Mouse (Mus musculus) neutrophil, adult 5-6 weeks (primary cell): ENCODE data around the gene Tenm4. TPM values are rescaled to one million over a fixed set of nuclear protein-coding genes. Genes with fewer than 3 reads are reported as not detected.

Experiments
- ATAC-seq: fragments of 151-379, 151-347 bp; 2 replicates; pipeline ENCODE4 v1.8.0; 2017; ENCODE audit warnings: mild to moderate bottlenecking, moderate TSS enrichment; ENCODE audit not compliant: insufficient number of reproducible peaks, poor library complexity, low FRiP score, severe bottlenecking; ENCODE audit errors: extremely low read depth
- total RNA-seq: library from RNA; stranded (forward); fragments of 200-1000 nt; gene quantifications from 2 replicates; pipeline ENCODE4 v1.2.3, GENCODE M21; 2017

Gene Tenm4
- total RNA-seq, 1 experiment from 2014 or later, result 0.58 TPM

DNA sequence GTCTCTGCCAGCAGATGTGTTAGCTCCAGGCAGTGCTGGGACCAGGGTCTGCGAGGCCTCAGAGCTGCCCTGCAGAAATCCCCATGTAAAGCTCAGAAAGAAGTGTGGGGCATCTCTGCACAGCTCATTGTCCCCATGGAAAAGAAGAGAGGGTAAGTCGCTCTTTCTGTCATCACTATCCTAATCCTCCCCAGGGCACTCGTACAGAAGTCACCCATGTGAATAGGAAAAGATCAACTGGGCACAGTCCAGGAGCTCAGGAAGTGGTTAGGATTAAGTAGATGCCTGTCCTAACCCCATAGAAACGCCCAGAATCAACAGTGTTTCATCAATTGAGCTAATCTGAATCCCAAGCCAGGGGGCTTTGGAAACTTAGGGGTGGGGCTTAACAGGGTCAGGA is 476.6 kb downstream of the Tenm4 start:
- ATAC-seq, result no peak

DNA sequence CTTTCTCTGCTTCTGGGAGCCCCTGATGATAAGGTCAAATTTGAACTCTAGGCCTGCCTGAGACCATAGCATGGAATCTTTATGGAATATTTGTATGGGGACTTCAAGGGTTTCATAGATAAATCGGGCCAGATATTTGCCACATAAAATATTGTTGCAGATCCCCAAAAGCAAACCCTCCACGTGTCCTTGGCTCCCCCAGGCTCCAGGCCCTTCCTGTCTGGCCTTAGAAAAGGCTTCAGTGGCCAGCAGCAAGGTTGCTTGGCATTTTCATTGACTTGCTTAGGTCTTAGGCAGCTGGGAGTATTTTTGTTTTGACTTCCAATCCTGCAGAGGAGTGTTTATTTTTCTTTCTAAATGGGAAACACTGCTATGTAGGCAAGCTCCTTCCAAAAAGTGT is 477.6 kb downstream of the Tenm4 start:
- no peak for ATAC-seq

DNA sequence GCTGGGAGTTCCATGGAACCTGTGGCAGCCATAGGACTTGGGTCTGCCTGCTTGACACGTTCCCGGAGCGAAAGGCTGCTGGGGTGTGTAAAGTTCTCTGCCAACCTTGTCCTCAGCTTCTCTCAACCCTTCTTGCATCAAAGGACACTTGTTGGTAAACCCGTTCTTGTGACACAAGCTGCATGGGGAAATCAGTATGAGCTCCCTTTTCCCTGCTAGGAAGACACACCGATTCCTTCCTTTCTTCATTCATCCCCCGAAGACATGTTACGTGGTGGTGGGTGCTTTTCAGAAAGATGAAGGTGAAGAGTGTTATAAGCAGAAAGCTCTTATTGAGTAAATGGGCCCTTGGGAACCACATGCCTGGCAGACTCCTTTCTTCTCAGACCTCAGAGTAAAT is 478.1 kb downstream of the Tenm4 start:
- no peak for ATAC-seq

DNA sequence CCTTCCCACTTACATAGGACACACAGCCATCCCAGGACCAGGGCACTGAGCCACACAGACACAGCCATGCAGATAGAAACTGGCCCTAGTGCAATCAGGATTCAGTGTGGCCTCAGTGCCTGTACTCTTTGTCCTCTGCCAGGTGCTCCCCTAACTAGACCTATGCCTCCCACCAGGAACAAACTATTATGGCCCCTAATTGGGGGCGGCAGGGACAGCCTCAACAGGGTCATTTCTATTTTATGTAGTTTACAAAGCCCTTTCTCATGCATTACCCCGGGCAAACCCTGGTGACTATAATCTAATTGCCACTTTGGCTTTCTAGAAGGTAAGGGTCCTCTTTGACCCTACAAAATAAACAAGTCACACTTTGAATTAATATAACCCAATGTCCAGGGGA is 479.4 kb downstream of the Tenm4 start:
- no peak for ATAC-seq

DNA sequence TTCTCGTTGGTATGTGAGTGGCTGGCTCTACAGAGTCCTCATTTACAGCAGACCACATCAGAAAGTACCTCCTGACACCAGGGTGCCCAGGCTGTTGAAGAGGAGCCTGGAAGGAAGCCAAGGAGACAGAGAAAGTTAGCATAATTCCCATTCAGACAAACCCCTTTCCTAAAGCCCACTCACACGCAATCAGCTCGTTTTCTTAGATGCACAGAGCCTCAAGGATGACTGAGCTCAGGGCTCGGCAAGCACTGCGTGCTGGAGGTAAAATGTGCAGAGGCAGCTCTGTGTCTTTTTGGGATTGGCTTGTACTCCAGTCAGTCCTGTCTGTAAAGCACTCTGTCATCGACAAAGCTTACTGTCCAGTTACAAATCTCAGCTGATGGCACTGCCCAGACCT is 480.0 kb downstream of the Tenm4 start:
- ATAC-seq, result no peak

DNA sequence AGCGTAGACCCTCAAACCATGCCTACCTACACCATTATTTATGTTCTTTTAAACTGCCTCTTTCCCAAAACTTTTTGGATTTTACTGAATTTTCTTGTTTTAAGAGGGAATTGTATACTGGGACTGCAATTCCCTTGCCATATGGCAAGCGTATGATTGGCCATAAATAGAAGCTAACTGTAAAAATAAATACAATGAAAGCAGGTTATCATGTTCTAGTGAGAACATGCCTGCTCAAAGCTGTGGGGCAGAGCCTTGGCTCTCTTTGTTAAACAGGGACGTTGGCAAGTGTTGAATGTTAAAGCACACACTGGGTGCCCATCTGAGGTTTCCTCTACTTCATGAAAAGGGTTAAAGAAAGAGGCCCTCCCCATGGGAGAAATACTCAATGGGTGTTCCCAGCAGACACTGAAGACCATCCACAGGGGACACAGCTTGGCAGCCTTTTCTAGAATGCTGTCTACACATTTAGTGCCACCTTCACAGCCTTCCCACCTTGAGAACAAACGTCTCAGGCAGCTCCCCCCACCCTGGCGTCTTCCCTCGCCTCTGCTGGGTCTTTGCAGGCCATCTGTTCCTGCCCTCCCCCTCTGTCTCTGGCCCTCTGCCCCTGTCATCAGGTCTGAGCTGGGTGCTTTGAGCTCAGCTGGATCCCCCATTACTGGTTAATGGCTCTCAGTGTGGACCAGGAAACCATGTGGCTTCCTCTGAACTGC is 480.7 kb downstream of the Tenm4 start:
- no peak for ATAC-seq

DNA sequence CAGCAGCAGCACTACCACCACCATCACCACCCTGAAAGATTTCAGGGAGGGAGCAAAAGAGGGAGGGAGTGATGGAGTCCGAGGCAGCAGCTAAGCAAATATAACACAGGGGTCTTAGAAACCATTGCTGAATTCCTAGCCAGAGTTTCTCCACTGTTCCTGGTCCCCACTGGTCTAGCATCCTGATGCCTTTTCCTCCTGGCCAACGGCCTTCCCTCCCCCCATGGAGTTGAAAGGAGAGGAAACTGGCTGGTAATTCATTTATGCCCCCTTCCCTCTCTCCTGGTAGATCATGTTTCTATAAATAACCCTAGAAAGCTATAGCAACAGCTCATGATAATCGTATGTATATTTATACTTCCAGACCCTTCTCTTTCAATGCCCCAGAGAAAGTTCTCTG is 481.8 kb downstream of the Tenm4 start:
- ATAC-seq, result no peak

DNA sequence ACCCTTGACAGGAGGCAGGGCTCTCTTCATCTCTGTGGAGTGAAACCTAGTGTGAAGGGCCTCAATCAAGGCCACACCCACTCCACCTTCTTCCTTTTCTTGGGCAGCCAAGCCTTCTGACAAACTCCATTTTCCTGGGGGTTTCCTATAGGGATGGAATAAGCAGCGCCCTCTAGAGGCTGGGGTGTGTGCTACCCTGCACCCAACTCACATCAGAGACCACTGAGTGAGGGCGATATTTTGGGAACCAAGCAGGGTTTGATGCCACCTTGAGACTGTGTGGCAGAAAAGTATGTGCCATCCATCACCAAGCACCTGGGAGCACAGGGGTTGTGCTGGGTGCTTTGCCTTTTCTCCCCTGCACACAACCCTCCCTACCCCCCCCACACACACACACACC is 483.2 kb downstream of the Tenm4 start:
- no peak for ATAC-seq

DNA sequence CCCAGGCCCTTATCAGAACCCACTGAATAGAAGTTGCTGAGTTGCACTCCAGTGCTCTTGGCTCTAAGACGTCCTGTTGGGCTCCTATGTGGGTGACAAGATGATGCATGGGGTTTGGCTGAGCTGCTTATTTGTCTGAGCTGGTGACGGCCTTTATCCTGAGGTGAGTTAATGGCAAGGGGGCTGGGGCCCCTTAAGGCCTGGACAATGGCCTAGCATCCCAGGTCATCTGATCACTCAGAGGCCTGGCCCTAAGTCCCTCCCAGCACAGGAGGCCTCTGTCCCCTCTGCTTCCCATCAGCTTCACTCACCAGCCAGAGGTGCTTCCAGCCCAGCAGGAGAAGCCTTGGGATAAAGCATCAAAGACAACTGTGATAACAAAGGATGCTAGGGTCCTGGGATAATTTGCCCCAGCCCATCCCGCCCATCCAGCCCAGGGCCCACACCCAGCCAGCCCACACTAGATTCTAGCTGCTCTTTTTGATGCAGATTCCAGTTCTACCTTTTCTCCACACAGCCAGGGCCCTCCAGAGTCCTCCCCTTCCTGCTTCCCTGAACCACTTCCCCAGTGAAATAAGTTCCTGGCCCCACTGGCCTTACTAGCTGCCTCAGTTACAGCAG is 484.2 kb downstream of the Tenm4 start:
- no peak for ATAC-seq

DNA sequence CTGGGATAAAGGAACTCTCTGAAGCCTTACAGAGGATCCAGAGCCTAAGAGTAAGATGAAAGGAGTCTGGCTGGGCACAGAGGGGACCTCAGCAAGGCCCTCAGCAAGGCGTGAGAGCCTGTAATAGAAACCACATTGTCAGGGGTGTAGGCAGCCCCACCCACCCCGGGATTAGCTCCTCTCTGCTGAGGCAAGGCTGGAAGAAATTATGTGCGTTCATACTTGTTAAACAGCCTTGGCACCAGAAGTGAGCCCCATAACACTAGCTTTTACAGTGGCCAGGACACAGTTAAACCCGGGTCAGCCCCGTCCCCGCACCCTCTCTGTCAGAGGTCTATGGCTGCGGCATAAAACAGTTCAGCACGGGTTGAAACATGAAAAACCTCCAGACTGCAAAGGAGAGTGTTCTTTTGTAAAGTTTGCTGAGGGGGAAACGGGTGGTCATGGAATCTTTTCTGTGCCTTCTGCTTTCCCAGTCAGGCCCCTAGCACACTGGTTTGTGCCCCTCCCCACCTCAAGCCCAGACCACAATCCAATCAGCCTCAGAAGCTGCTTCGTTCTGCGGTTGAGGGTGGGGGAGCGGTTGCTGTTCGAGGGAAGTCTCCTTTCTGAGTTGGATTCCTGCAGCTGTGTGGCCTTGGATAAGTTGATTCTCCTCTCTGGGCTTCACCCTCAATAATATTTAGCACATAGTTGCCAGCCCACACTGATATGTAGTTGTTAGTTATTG is 486.2 kb downstream of the Tenm4 start:
- no peak for ATAC-seq

DNA sequence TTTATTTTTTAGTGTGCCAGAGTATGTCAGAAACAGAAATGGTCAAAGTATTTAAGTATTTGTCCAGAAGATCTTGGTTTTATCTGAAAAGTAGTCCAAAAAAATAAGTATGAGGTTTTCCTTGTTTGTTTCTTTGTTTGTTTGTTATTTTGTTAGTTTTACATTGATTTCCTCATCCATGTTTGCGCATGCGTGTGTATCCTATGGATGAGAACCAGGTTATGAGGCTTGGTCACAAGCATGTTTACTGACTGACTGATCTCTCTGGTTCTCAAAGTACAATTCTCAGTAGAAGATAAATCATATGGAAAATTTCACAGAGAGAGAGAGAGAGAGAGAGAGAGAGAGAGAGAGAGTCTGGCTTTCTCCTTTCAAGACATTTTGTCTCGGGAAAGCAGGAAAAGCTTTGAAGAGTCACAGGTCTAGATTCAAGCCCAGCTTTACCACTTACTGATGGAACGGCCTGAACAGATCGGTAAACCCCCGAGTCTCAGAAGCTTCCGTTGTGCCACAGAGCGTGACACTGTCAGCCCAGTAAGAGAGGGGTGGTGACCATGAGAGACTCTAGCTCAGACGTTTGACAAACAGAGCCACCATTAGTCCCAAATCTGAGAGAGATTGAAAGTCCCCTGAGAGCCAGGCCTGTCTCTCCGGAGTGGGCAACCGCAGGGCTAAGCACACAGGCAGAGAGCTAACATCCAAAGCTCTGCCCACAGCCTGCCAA is 487.0 kb downstream of the Tenm4 start:
- ATAC-seq, result no peak

DNA sequence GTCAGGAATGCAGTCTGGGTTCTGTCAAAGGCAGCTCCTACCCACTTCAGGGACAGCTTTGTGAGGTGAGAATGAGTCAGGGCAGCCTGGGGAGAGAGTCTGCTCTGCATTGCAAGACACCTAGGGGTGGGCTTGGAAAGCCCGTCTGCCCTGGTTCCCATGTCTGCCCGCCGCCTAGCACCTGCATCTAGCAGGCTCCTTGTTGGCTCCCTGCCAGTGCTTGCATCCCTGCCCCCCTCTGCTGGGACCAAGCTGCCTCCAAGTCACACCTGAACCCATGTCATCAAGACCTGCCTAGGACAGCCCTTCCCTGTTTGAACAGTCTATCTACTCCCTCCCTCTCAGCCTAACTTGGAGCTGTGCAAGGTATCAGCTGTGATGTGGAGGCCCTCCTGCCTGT is 489.9 kb downstream of the Tenm4 start:
- no peak for ATAC-seq

DNA sequence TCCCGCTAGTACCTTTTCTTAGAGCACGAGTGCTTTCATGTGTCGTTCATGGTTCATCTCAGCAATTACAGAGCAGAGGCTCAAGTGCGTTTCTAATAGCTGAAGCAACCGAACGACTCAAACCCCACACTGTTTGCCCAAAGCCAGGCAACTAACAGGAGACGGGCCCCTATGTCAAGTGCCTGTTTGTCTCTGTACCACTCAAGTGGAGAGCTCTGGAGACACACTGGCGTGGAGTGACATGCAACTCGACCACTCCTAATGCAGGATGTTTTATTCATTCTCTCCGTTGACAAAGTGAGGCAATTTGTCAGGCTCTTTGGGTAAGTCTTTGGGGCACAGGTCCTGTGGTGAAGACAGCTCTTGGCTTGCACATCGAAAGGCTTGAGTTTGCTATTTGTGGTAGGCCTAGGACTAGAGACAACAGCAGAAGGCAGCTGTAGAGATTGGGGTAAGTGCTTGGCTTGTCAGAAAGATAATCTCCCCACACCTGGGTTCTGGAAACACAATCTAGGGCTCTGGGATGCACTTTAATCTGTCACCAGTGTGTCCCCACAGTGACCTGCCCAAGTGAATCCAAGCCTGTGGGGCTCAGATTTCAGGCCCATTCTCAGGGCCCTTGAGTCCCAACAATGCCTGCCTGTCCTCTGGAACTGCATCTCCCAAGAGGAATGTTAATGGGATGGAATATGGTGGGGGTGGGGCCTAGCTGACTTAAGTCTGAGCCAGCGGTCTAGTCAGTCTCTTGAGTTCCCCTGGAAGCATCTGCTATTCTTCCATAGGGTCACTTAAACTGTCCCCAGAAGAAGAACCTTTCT is 490.5 kb downstream of the Tenm4 start:
- ATAC-seq, result no peak

DNA sequence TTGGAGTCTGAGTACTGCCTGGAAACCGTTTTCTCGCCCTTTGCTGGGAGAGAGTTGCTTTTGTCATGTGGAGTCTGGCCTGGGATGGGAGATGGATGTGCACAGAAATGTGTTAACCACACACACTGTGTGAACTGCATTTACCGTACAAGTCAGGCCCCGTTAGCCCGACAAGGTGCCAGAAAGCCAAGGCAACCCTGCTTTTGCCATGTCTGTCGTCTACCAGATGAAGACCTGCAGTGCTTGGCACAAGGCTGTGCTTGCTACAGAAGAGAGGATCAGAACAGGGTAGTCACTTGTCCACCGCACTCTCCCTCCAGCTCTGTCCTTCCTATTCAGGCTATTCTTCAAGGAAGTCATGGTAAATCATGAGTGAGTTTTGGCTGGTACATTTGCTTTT is 492.3 kb downstream of the Tenm4 start:
- ATAC-seq, result no peak

DNA sequence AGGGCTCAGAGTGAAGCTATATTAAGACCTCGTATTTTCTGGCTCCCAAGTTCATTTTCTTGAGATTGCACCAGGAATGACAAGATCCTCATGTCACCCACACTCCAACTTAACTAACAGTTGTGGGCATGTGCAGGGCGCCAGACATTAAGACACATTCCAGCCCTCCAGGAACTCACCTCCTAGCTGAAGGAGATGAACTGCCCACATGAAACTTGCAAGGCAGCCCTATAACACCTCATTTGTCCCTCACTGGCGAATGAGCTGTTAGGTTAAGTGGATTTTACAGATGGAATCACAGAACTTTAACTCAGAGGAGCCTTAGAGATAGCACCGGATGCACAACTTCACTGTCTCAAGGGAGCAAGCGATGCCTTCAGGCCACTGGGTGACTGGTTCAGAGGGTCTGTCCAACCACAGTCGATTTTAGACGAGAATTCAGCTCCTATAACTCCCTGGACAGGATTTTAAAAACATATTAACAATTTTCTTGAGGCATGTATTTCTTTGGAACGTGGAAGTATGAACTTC is 495.4 kb downstream of the Tenm4 start:
- no peak for ATAC-seq

DNA sequence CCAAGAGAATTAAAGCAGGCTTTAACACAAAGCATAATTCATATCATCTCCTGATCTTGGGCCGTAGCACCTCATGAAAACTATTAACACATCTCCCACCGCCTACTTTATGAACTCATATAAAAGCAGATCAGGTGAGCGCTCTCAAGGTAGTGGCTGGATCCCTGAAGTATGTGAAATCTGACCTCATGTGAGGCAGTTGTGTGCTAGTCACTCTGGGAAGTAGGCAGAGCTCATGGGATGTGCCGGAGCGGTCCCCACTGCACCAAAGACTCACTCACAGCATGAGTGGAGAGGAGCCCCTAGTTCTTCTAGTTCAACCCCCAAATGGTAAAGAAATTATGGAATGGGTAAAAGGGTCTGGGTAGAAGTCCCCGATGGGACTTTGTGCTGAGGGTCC is 496.6 kb downstream of the Tenm4 start:
- no peak for ATAC-seq

DNA sequence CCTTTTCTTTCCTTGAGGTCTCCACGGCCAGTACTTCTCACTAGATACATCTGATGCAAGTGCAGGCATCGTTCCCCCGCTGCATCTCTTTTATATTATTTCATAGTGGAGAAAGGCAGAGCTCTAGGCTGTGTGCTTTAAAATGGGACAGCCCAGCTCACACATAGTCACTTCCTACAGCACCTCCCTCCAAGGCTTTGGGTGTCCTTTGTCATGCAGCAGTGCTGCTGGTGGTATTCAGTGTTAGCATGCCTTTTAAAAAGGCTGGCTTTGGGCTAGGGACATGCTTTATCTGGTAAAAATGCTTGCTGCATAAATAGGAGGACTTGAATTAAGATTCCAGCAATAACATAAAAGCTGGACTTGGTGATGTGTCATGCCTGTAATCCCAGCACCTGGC is 499.0 kb downstream of the Tenm4 start:
- no peak for ATAC-seq

DNA sequence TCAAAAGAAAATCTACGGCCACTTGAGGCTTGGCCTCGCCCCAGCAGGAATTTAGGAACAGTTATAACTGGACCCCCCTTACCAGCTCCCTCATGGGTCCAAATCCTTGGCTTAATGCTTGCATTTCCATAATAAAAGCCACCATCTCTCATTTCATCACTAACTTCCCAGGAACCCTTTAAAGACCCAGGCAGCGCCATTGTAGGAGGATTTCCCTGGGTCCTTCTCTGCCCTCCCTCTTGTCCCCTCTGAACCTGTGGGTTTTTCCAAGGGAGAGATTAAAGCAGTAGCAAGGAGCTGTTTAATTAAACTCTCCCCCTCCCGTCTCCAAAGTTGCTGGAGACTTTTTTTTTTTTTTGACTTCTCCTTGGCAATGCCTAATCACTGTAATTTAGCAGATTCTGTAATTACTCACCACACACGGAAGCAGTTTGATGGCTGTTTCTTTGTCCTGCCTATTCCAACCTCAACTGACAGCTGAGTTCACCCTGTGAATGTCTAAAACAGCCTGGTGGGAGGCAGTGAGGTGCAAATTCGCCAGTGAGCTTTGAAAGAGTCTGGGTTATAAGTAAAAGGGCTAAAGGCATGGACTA is 501.4 kb downstream of the Tenm4 start:
- no peak for ATAC-seq
